Mouse (Mus musculus) liver, embryonic 11.5 days (tissue): ENCODE results near the gene Xlr3b. TPM values are rescaled to one million over a fixed set of nuclear protein-coding genes. Genes with fewer than 3 reads are reported as not detected.
"Not testable (repeated sequence)": the region's sequence is repeated elsewhere in the genome, so short reads cannot be mapped to it uniquely, and the experiment has no call there.

Source experiments
- ATAC-seq: fragments of 200-750 bp; cut with Nextera tagmentation; replicated peaks from 2 replicates; pipeline ENCODE4 v1.8.0; 2017; ENCODE audit warnings: moderate number of reproducible peaks, mild to moderate bottlenecking, moderate TSS enrichment, moderate library complexity; ENCODE audit not compliant: low FRiP score
- DNase-seq: peaks from one replicate; pipeline ENCODE4 v3.0.0-alpha.2; 2017; ENCODE audit warnings: low spot score
- H3K27ac ChIP-seq: fragments of 300-500 bp; sonication (generic); 2 replicates; pipeline ENCODE4 v1.5.1; 2014; ENCODE audit warnings: mild to moderate bottlenecking, low read depth, low read length, control low read depth
- H3K27me3 ChIP-seq: fragments of 300-500 bp; sonication (generic); replicated peaks from 2 replicates; pipeline ENCODE4 v1.6.1; 2014; ENCODE audit warnings: low read length, mixed read lengths; ENCODE audit not compliant: control insufficient read depth, insufficient read depth
- H3K36me3 ChIP-seq: fragments of 300-500 bp; sonication (generic); 2 replicates; pipeline ENCODE4 v1.6.1; 2014; ENCODE audit warnings: mild to moderate bottlenecking, low read length, moderate library complexity, mixed read lengths; ENCODE audit not compliant: control insufficient read depth, insufficient read depth
- H3K4me1 ChIP-seq: fragments of 300-500 bp; sonication (generic); replicated peaks from 2 replicates; pipeline ENCODE4 v1.6.1; 2014; ENCODE audit warnings: low read length, mixed read lengths; ENCODE audit not compliant: control insufficient read depth, insufficient read depth
- H3K4me2 ChIP-seq: fragments of 300-500 bp; sonication (generic); 2 replicates; pipeline ENCODE4 v1.6.1; 2014; ENCODE audit warnings: mild to moderate bottlenecking, control low read depth, moderate library complexity
- H3K4me3 ChIP-seq: fragments of 300-500 bp; sonication (generic); 2 replicates; pipeline ENCODE4 v1.5.1; 2014; ENCODE audit warnings: low read depth, low read length, control low read depth
- H3K9ac ChIP-seq: fragments of 300-500 bp; sonication (generic); 2 replicates; pipeline ENCODE4 v1.6.1; 2014; ENCODE audit warnings: low read depth, low read length, control low read depth
- H3K9me3 ChIP-seq: fragments of 300-500 bp; sonication (generic); 2 replicates; pipeline ENCODE4 v1.6.1; 2016; ENCODE audit warnings: low read length, inconsistent platforms, mixed read lengths; ENCODE audit not compliant: control insufficient read depth
- WGBS: fragments of 180-500 bp; shearing (Covaris S2); extraction: QIAGEN DNeasy Blood & Tissue Kit; methylation state at CpG from one replicate; pipeline ENCODE4 v1.1.7; 2014; 5-methylcytosine and 5-hydroxymethylcytosine counted together
- polyA plus RNA-seq: library from polyadenylated mRNA; unstranded; fragments of >200 nt; fragmentation: Nextera tagmentation; extraction: Ambion mirVana; gene quantifications from 2 replicates; pipeline ENCODE4 v1.2.1, GENCODE M21; 2014

The Xlr3b gene
- polyA plus RNA-seq: 5.2 and 8.1 TPM in 2 replicates

GRCm38 (mm10) chrX:73191934-73192333 is at the start of gene Xlr3b:
Gene Xlr3b, plus strand, starts transcription at chrX:73192207.
- H3K4me1 ChIP-seq, ATAC-seq, H3K4me2 ChIP-seq, H3K9ac ChIP-seq, H3K27ac ChIP-seq, DNase-seq, H3K4me3 ChIP-seq, H3K9me3 ChIP-seq, H3K27me3 ChIP-seq, H3K36me3 ChIP-seq: not testable (repeated sequence)
- 77% methylated on average over 12 of the region's 12 CpGs for WGBS

- H3K4me2 ChIP-seq, H3K9me3 ChIP-seq, H3K27me3 ChIP-seq, DNase-seq, H3K4me3 ChIP-seq, H3K9ac ChIP-seq, H3K27ac ChIP-seq, H3K4me1 ChIP-seq, ATAC-seq, H3K36me3 ChIP-seq: not testable (repeated sequence)
- no CpG with 5 or more reads among the region's 7 CpGs for WGBS
These were observed 48.8 kb upstream of the Xlr3b start for GRCm38 (mm10) chrX:73143218-73143618.

GRCm38 (mm10) chrX:73148496-73148895 is 43.5 kb upstream of the Xlr3b start, which contains the start of gene Xlr5b:
Gene Xlr5b, plus strand, starts transcription at chrX:73148796.
- ATAC-seq, H3K4me3 ChIP-seq, H3K4me2 ChIP-seq, DNase-seq, H3K27ac ChIP-seq, H3K9ac ChIP-seq, H3K9me3 ChIP-seq, H3K4me1 ChIP-seq, H3K27me3 ChIP-seq, H3K36me3 ChIP-seq: not testable (repeated sequence)
- no CpG with 5 or more reads among the region's 20 CpGs for WGBS

GRCm38 (mm10) chrX:73149350-73149749 is 42.7 kb upstream of the Xlr3b start, which contains the start of gene DXBay18:
Gene DXBay18, minus strand, starts transcription at chrX:73149450.
- H3K9me3 ChIP-seq, H3K4me3 ChIP-seq, H3K27me3 ChIP-seq, H3K9ac ChIP-seq, H3K4me2 ChIP-seq, H3K4me1 ChIP-seq, H3K36me3 ChIP-seq, DNase-seq, H3K27ac ChIP-seq, ATAC-seq: not testable (repeated sequence)
- no CpG with 5 or more reads among the region's 7 CpGs for WGBS

GRCm38 (mm10) chrX:73176889-73177288 is 15.1 kb upstream of the Xlr3b start, which contains the start of gene Spin2d:
Gene Spin2d, minus strand, starts transcription at chrX:73176989.
- H3K4me3 ChIP-seq, H3K36me3 ChIP-seq, H3K4me2 ChIP-seq, DNase-seq, H3K9ac ChIP-seq, H3K4me1 ChIP-seq, H3K9me3 ChIP-seq, H3K27ac ChIP-seq, ATAC-seq, H3K27me3 ChIP-seq: not testable (repeated sequence)
- WGBS: 76% methylated on average over 6 of the region's 15 CpGs

- H3K4me1 ChIP-seq, H3K9ac ChIP-seq, H3K4me3 ChIP-seq, ATAC-seq, H3K27me3 ChIP-seq, H3K27ac ChIP-seq, H3K9me3 ChIP-seq, H3K36me3 ChIP-seq, H3K4me2 ChIP-seq, DNase-seq: not testable (repeated sequence)
- 59% methylated on average over 12 of the region's 19 CpGs for WGBS
These were observed 22.0 kb downstream of the Xlr3b start, which contains the start of gene Xlr4b for GRCm38 (mm10) chrX:73213819-73214564. Gene Xlr4b, plus strand, starts transcription at chrX:73214333.

- DNase-seq: no peak
- ATAC-seq: no peak
- H3K4me3 ChIP-seq: no peak overlapping the region
- peaks cover 9% of the 10 kb centered on the region for H3K27me3 ChIP-seq
- H3K27ac ChIP-seq: no peak overlapping the region
- no peak overlapping the region for H3K9ac ChIP-seq
- H3K4me1 ChIP-seq: peaks cover 3% of the 10 kb centered on the region; the same call in 1 of the 2 replicates
- no peak overlapping the region for H3K4me2 ChIP-seq
- no peaks in the 10 kb centered on the region for H3K36me3 ChIP-seq
- WGBS: 36% methylated on average over 1 of the region's 1 CpGs
- no peaks in the 10 kb centered on the region for H3K9me3 ChIP-seq
These were observed 33.4 kb downstream of the Xlr3b start for GRCm38 (mm10) chrX:73225365-73225764.

- Histone ChIP-seq H3K4me2 (peak within 1 kb of the TSS; percentile 90), H3K27me3 (peaks cover 9% of the 10 kb centered on the region), H3K9me3 (no peaks in the 10 kb centered on the region), H3K9ac (peak within 1 kb of the TSS; percentile 72), H3K4me3 (peak within 1 kb of the TSS; percentile 66), H3K4me1 (peaks cover 3% of the 10 kb centered on the region; the same call in 1 of the 2 replicates), H3K36me3 (no peaks in the 10 kb centered on the region), H3K27ac (peak within 1 kb of the TSS; percentile 48)
- peak; percentile 95 for ATAC-seq
- peak; percentile 77 for DNase-seq
- WGBS: 16% methylated on average over 39 of the region's 39 CpGs
These were observed 36.1 kb downstream of the Xlr3b start, which contains the start of gene F8a for GRCm38 (mm10) chrX:73227914-73228605. Gene F8a, plus strand, starts transcription at chrX:73228291.
